30 mouse cellular contexts compared by ENCODE assay signal in genomic region chr14:46129762-46130161, GRCm38 (mm10).
A peak's percentile ranks its signal among the peaks of the same experiment; 100 is the strongest.
DNase-seq lines count a peak whose midpoint lies in the region; ATAC-seq and TF ChIP-seq lines count a peak whose summit lies in the region.
"Had no signal": no experiment of that assay in that cellular context is flagged by ENCODE, and none has a peak within 500 bp of the region (broad histone marks: within the 10 kb centered on the region; RNA-seq: fewer than 3 reads in every experiment).

No protein-coding gene starts in this region.

- in situ Hi-C loops in CH12.LX (cut with MboI; ENCODE audit: low pct_ligation_motif_present, low pct_unique_long_range_greater_than_20kb, low sequenced_read_pairs): no loop called here

- no peaks in the 10 kb centered on the region for H3K79me2 ChIP-seq in liver, adult 2 months (ENCODE audit: control insufficient read depth, insufficient read depth, low read length)
- no peaks in the 10 kb centered on the region for H3K79me2 ChIP-seq in CH12.LX (replicated peaks; ENCODE audit: control insufficient read depth, extremely low read depth, insufficient read depth, poor library complexity, severe bottlenecking)

- no peak overlapping the region for H3K4me3 ChIP-seq in embryonic facial prominence, embryonic 14.5 days (ENCODE audit: low read depth, low read length)
- no peak overlapping the region for H3K4me3 ChIP-seq in embryonic facial prominence, embryonic 10.5 days
- H3K4me3 ChIP-seq in liver, adult 2 months (ENCODE audit: insufficient read depth, low read depth, low read length): no peak overlapping the region
- no peak overlapping the region for H3K4me3 ChIP-seq in liver, embryonic 11.5 days (ENCODE audit: low read depth, low read length)
- H3K4me3 ChIP-seq in CH12.LX (replicated peaks in 1 of 3; ENCODE audit: low read depth in 2 of 3, low read length in 2 of 3, poor library complexity in 1 of 3): no peak overlapping the region
- H3K4me3 ChIP-seq: embryonic facial prominence, embryonic 12.5 days; forebrain, embryonic 10.5 days; heart, adult 2 months; heart, embryonic 12.5 days; intestine, embryonic 15.5 days; limb, embryonic 15.5 days; liver, embryonic 15.5 days; lung, embryonic 15.5 days; midbrain, embryonic 12.5 days had no signal

- no peaks in the 10 kb centered on the region for H3K9me3 ChIP-seq in embryonic facial prominence, embryonic 14.5 days (ENCODE audit: control insufficient read depth, low read length)
- no peaks in the 10 kb centered on the region for H3K9me3 ChIP-seq in embryonic facial prominence, embryonic 10.5 days
- no peaks in the 10 kb centered on the region for H3K9me3 ChIP-seq in liver, embryonic 11.5 days (ENCODE audit: control insufficient read depth, low read length)
- no peaks in the 10 kb centered on the region for H3K9me3 ChIP-seq in CH12.LX (replicated peaks; ENCODE audit: low read length)
- H3K9me3 ChIP-seq: embryonic facial prominence, embryonic 12.5 days; forebrain, embryonic 10.5 days; G1E; heart, embryonic 12.5 days; intestine, embryonic 15.5 days; limb, embryonic 15.5 days; liver, embryonic 15.5 days; lung, embryonic 15.5 days; midbrain, embryonic 12.5 days had no signal

- no peaks in the 10 kb centered on the region for H3K4me1 ChIP-seq in embryonic facial prominence, embryonic 14.5 days (ENCODE audit: control insufficient read depth, insufficient read depth, low read length)
- no peaks in the 10 kb centered on the region for H3K4me1 ChIP-seq in embryonic facial prominence, embryonic 10.5 days
- no peaks in the 10 kb centered on the region for H3K4me1 ChIP-seq in liver, adult 2 months (ENCODE audit: control insufficient read depth, insufficient read depth, low read length)
- no peaks in the 10 kb centered on the region for H3K4me1 ChIP-seq in liver, embryonic 11.5 days (replicated peaks; ENCODE audit: control insufficient read depth, insufficient read depth, low read length)
- H3K4me1 ChIP-seq in CH12.LX (ENCODE audit: control insufficient read depth in 1 of 2, insufficient read depth in 2 of 2): no peaks in the 10 kb centered on the region
- H3K4me1 ChIP-seq: embryonic facial prominence, embryonic 12.5 days; forebrain, embryonic 10.5 days; heart, embryonic 12.5 days; intestine, embryonic 15.5 days; limb, embryonic 15.5 days; liver, embryonic 15.5 days; lung, embryonic 15.5 days; midbrain, embryonic 12.5 days had no signal

- H3K27me3 ChIP-seq in embryonic facial prominence, embryonic 14.5 days (replicated peaks; ENCODE audit: control insufficient read depth, insufficient read depth, low read length): no peaks in the 10 kb centered on the region
- no peaks in the 10 kb centered on the region for H3K27me3 ChIP-seq in embryonic facial prominence, embryonic 10.5 days (replicated peaks; ENCODE audit: low read depth, poor library complexity, severe bottlenecking)
- H3K27me3 ChIP-seq in liver, adult 2 months (ENCODE audit: control insufficient read depth, insufficient read depth, low read length): no peaks in the 10 kb centered on the region
- no peaks in the 10 kb centered on the region for H3K27me3 ChIP-seq in liver, embryonic 11.5 days (replicated peaks; ENCODE audit: control insufficient read depth, insufficient read depth, low read length)
- no peaks in the 10 kb centered on the region for H3K27me3 ChIP-seq in CH12.LX (replicated peaks)
- H3K27me3 ChIP-seq: embryonic facial prominence, embryonic 12.5 days; heart, embryonic 12.5 days; intestine, embryonic 15.5 days; limb, embryonic 15.5 days; liver, embryonic 15.5 days; lung, embryonic 15.5 days; midbrain, embryonic 12.5 days had no signal

- 67% methylated on average over 3 of the region's 3 CpGs for WGBS in embryonic facial prominence, embryonic 14.5 days
- 88% methylated on average over 3 of the region's 3 CpGs for WGBS in embryonic facial prominence, embryonic 10.5 days
- 41% methylated on average over 3 of the region's 3 CpGs for WGBS in liver, adult 2 months
- WGBS in liver, embryonic 11.5 days: 56% methylated on average over 3 of the region's 3 CpGs

- TF ChIP-seq EP300 in CH12.LX (IDR thresholded peaks at IDR 0.05; ENCODE audit: low read length): no peak

- no peak for TF ChIP-seq POLR2A in liver, adult 2 months (IDR thresholded peaks at IDR 0.05; ENCODE audit: extremely low read depth, insufficient read depth, low read length)
- no peak for TF ChIP-seq POLR2A in CH12.LX (IDR thresholded peaks at IDR 0.05; ENCODE audit: low read depth, low read length)

- DNase-seq in embryonic facial prominence, embryonic 14.5 days (ENCODE audit: low spot score): peak; percentile 54
- DNase-seq in embryonic facial prominence, embryonic 10.5 days (ENCODE audit: low spot score): no peak
- DNase-seq in liver, adult 2 months (ENCODE audit: extremely low read depth, low read depth, low spot score): peak; percentile 18
- no peak for DNase-seq in liver, embryonic 11.5 days (ENCODE audit: low spot score)
- no peak for DNase-seq in CH12.LX (ENCODE audit: extremely low read depth)
- DNase-seq in MN1 (ENCODE audit: low spot score): peak; percentile 7
- DNase-seq in spleen, postnatal 10 days (ENCODE audit: low spot score in 2 of 2): no peak
- DNase-seq: B cell, adult 2 months; cerebellum, adult 8-10 months; cerebellum, postnatal 25 days; forebrain, postnatal 0 days; heart, adult 2 months; heart, postnatal 4 days; kidney, adult 2 months; kidney, postnatal 36 days; lung, postnatal 36 days; right cerebral cortex, postnatal 25 days; thymus, adult 18-20 months; thymus, postnatal 36 days had no signal

- ATAC-seq in embryonic facial prominence, embryonic 14.5 days (ENCODE audit: low read depth): no peak
- ATAC-seq in liver, embryonic 11.5 days (replicated peaks; ENCODE audit: low FRiP score): no peak
- ATAC-seq: forebrain, postnatal 0 days; hindbrain, embryonic 16.5 days; intestine, embryonic 15.5 days had no signal

- no peak overlapping the region for H3K9ac ChIP-seq in embryonic facial prominence, embryonic 14.5 days (ENCODE audit: low read depth, low read length)
- H3K9ac ChIP-seq in liver, adult 2 months (ENCODE audit: low read depth, low read length): no peak overlapping the region
- no peak overlapping the region for H3K9ac ChIP-seq in liver, embryonic 11.5 days (ENCODE audit: low read depth, low read length)
- no peak overlapping the region for H3K9ac ChIP-seq in CH12.LX (ENCODE audit: insufficient read depth, low read depth)
- H3K9ac ChIP-seq: embryonic facial prominence, embryonic 12.5 days; forebrain, postnatal 0 days; heart, embryonic 12.5 days; intestine, embryonic 15.5 days; limb, embryonic 15.5 days; liver, embryonic 15.5 days; lung, embryonic 15.5 days; midbrain, embryonic 12.5 days had no signal

- H3K36me3 ChIP-seq in embryonic facial prominence, embryonic 14.5 days (ENCODE audit: control insufficient read depth, insufficient read depth, low read length): no peaks in the 10 kb centered on the region
- H3K36me3 ChIP-seq in embryonic facial prominence, embryonic 10.5 days (replicated peaks): no peaks in the 10 kb centered on the region
- H3K36me3 ChIP-seq in liver, adult 2 months (ENCODE audit: control insufficient read depth, insufficient read depth, low read length): no peaks in the 10 kb centered on the region
- no peaks in the 10 kb centered on the region for H3K36me3 ChIP-seq in liver, embryonic 11.5 days (ENCODE audit: control insufficient read depth, insufficient read depth, low read length)
- H3K36me3 ChIP-seq in CH12.LX (replicated peaks in 1 of 2; ENCODE audit: control insufficient read depth in 1 of 2, insufficient read depth in 1 of 2, low read length in 1 of 2): no peaks in the 10 kb centered on the region
- H3K36me3 ChIP-seq: embryonic facial prominence, embryonic 12.5 days; forebrain, embryonic 10.5 days; G1E; heart, embryonic 12.5 days; intestine, embryonic 15.5 days; limb, embryonic 15.5 days; liver, embryonic 15.5 days; lung, embryonic 15.5 days; midbrain, embryonic 12.5 days had no signal

- dilution Hi-C loops in CH12.LX (cut with MboI; ENCODE audit: extremely low pct_ligation_motif_present, extremely low pct_unique_long_range_greater_than_20kb, low sequenced_read_pairs): no loop called here

- no peak for TF ChIP-seq RAD21 in CH12.LX (IDR thresholded peaks at IDR 0.05; ENCODE audit: low read depth, low read length)

- no peak for TF ChIP-seq CTCF in liver, adult 2 months (IDR thresholded peaks at IDR 0.05; ENCODE audit: low read depth, low read length)
- TF ChIP-seq CTCF in CH12.LX (conservative IDR thresholded peaks at IDR 0.05 in 1 of 2, IDR thresholded peaks at IDR 0.05 in 1 of 2; ENCODE audit: low read depth in 2 of 2, low read length in 2 of 2): no peak

- no peak overlapping the region for H3K27ac ChIP-seq in embryonic facial prominence, embryonic 14.5 days (replicated peaks; ENCODE audit: low read depth, low read length)
- H3K27ac ChIP-seq in embryonic facial prominence, embryonic 10.5 days (replicated peaks): no peak overlapping the region
- no peak overlapping the region for H3K27ac ChIP-seq in liver, adult 2 months (replicated peaks; ENCODE audit: insufficient read depth, low read depth, low read length)
- no peak overlapping the region for H3K27ac ChIP-seq in liver, embryonic 11.5 days (ENCODE audit: low read depth, low read length)
- H3K27ac ChIP-seq in CH12.LX (ENCODE audit: insufficient read depth, low read depth): no peak overlapping the region
- H3K27ac ChIP-seq: embryonic facial prominence, embryonic 12.5 days; forebrain, embryonic 10.5 days; heart, adult 2 months; intestine, embryonic 15.5 days; limb, embryonic 15.5 days; liver, embryonic 15.5 days; lung, embryonic 15.5 days; midbrain, embryonic 12.5 days; stomach, postnatal 0 days had no signal

- H3K4me2 ChIP-seq in embryonic facial prominence, embryonic 14.5 days (ENCODE audit: low read depth, low read length): no peak overlapping the region
- no peak overlapping the region for H3K4me2 ChIP-seq in liver, embryonic 11.5 days
- H3K4me2 ChIP-seq in CH12.LX (ENCODE audit: insufficient read depth, low read depth, poor library complexity, severe bottlenecking): no peak overlapping the region
- H3K4me2 ChIP-seq: embryonic facial prominence, embryonic 12.5 days; heart, embryonic 12.5 days; intestine, embryonic 15.5 days; limb, embryonic 15.5 days; liver, embryonic 15.5 days; lung, embryonic 15.5 days; midbrain, embryonic 12.5 days had no signal

TF ChIP-seq in CH12.LX, 34 proteins besides CTCF, POLR2A, EP300 and RAD21:
- TF ChIP-seq USF2 (conservative IDR thresholded peaks at IDR 0.05; ENCODE audit: low read depth, low read length) (no peak), NELFE (IDR thresholded peaks at IDR 0.05; ENCODE audit: low read depth, low read length) (no peak), TBP (conservative IDR thresholded peaks at IDR 0.05; ENCODE audit: low read depth, low read length) (no peak), MAFK (IDR thresholded peaks at IDR 0.05; ENCODE audit: insufficient replicate concordance, low read length) (peak; percentile 76; the same call in 1 of the 2 replicates), SMC3 (IDR thresholded peaks at IDR 0.05; ENCODE audit: low read depth, low read length) (no peak)

Comparison
In these comparisons a context has a peak if more than half of its experiments do, and no peak if none do; other contexts are left out.
1. DNase-seq: peak in embryonic facial prominence, embryonic 14.5 days (single experiment), liver, adult 2 months (single experiment) and MN1 (single experiment); none in embryonic facial prominence, embryonic 10.5 days (single experiment), liver, embryonic 11.5 days (single experiment), CH12.LX (single experiment) and spleen, postnatal 10 days (0 of 2).